27 mouse cellular contexts compared by ENCODE assay signal in genomic region chr14:68181168-68181567, GRCm38 (mm10).
DNase-seq lines count a peak whose midpoint lies in the region; ATAC-seq and TF ChIP-seq lines count a peak whose summit lies in the region.
"Had no signal": no experiment of that assay in that cellular context is flagged by ENCODE, and none has a peak within 500 bp of the region (broad histone marks: within the 10 kb centered on the region; RNA-seq: fewer than 3 reads in every experiment).

No protein-coding gene starts in this region.

- no peak for TF ChIP-seq CTCF in brain, embryonic 14.5 days (IDR thresholded peaks at IDR 0.05; ENCODE audit: borderline replicate concordance, extremely low read depth, insufficient read depth, insufficient read length)

- no peak overlapping the region for H3K9ac ChIP-seq in forebrain, embryonic 14.5 days (ENCODE audit: low read length)
- H3K9ac ChIP-seq in forebrain, embryonic 15.5 days (replicated peaks), result no peak overlapping the region
- no peak overlapping the region for H3K9ac ChIP-seq in midbrain, embryonic 15.5 days
- H3K9ac ChIP-seq in midbrain, embryonic 13.5 days (replicated peaks), result no peak overlapping the region
- H3K9ac ChIP-seq: embryonic facial prominence, embryonic 13.5 days; embryonic facial prominence, embryonic 15.5 days; forebrain, embryonic 12.5 days had no signal

- H3K9me3 ChIP-seq in forebrain, embryonic 14.5 days (replicated peaks; ENCODE audit: control insufficient read depth, low read length), result no peaks in the 10 kb centered on the region
- H3K9me3 ChIP-seq in forebrain, embryonic 15.5 days, result no peaks in the 10 kb centered on the region
- no peaks in the 10 kb centered on the region for H3K9me3 ChIP-seq in midbrain, embryonic 15.5 days
- no peaks in the 10 kb centered on the region for H3K9me3 ChIP-seq in midbrain, embryonic 13.5 days
- H3K9me3 ChIP-seq: embryonic facial prominence, embryonic 13.5 days; embryonic facial prominence, embryonic 15.5 days; forebrain, embryonic 10.5 days; forebrain, embryonic 12.5 days had no signal

- no peaks in the 10 kb centered on the region for H3K36me3 ChIP-seq in forebrain, embryonic 14.5 days (ENCODE audit: control insufficient read depth, insufficient read depth, low read length)
- H3K36me3 ChIP-seq in forebrain, embryonic 15.5 days, result no peaks in the 10 kb centered on the region
- no peaks in the 10 kb centered on the region for H3K36me3 ChIP-seq in midbrain, embryonic 15.5 days (replicated peaks)
- no peaks in the 10 kb centered on the region for H3K36me3 ChIP-seq in midbrain, embryonic 13.5 days
- H3K36me3 ChIP-seq: embryonic facial prominence, embryonic 13.5 days; embryonic facial prominence, embryonic 15.5 days; forebrain, embryonic 10.5 days; forebrain, embryonic 12.5 days; G1E had no signal

- no peak for TF ChIP-seq POLR2A in brain, embryonic 14.5 days (IDR thresholded peaks at IDR 0.05; ENCODE audit: borderline replicate concordance, extremely low read depth, insufficient read depth, insufficient read length, poor library complexity, severe bottlenecking)

- peak; percentile 17 for DNase-seq in forebrain, embryonic 14.5 days (ENCODE audit: low spot score)
- peak; percentile 54 for DNase-seq in brain, embryonic 14.5 days (ENCODE audit: low read depth)
- DNase-seq: adrenal gland, adult 8-10 months; adrenal gland, postnatal 14 days; adrenal gland, postnatal 36 days; B cell, adult 2 months; cerebellum, adult 11 months; cerebellum, adult 18-20 months; cerebellum, adult 8-10 months; cerebellum, adult 9-11 months; cerebellum, postnatal 14 days; cerebellum, postnatal 36 days; embryo, embryonic 11 days had no signal

- WGBS in forebrain, embryonic 14.5 days, result 65% methylated on average over 6 of the region's 6 CpGs
- 60% methylated on average over 6 of the region's 6 CpGs for WGBS in forebrain, embryonic 15.5 days
- WGBS in midbrain, embryonic 15.5 days, result 74% methylated on average over 6 of the region's 6 CpGs
- WGBS in midbrain, embryonic 13.5 days, result 84% methylated on average over 6 of the region's 6 CpGs

- H3K4me3 ChIP-seq in forebrain, embryonic 14.5 days (ENCODE audit: low read depth, low read length), result no peak overlapping the region
- H3K4me3 ChIP-seq in forebrain, embryonic 15.5 days, result no peak overlapping the region
- no peak overlapping the region for H3K4me3 ChIP-seq in midbrain, embryonic 15.5 days
- H3K4me3 ChIP-seq in midbrain, embryonic 13.5 days (replicated peaks), result no peak overlapping the region
- H3K4me3 ChIP-seq: embryonic facial prominence, embryonic 13.5 days; embryonic facial prominence, embryonic 15.5 days; erythroblast, embryonic 14.5 days; forebrain, embryonic 10.5 days; forebrain, embryonic 12.5 days had no signal

- no peaks in the 10 kb centered on the region for H3K27me3 ChIP-seq in forebrain, embryonic 14.5 days (replicated peaks; ENCODE audit: control insufficient read depth, insufficient read depth, low read length)
- H3K27me3 ChIP-seq in forebrain, embryonic 15.5 days, result no peaks in the 10 kb centered on the region
- H3K27me3 ChIP-seq in midbrain, embryonic 15.5 days (replicated peaks), result no peaks in the 10 kb centered on the region
- no peaks in the 10 kb centered on the region for H3K27me3 ChIP-seq in midbrain, embryonic 13.5 days
- H3K27me3 ChIP-seq: CH12.LX; embryonic facial prominence, embryonic 13.5 days; embryonic facial prominence, embryonic 15.5 days; forebrain, embryonic 12.5 days had no signal

- no peaks in the 10 kb centered on the region for H3K4me1 ChIP-seq in forebrain, embryonic 14.5 days (ENCODE audit: control insufficient read depth, insufficient read depth, low read length)
- peaks cover 5% of the 10 kb centered on the region for H3K4me1 ChIP-seq in forebrain, embryonic 15.5 days
- no peaks in the 10 kb centered on the region for H3K4me1 ChIP-seq in midbrain, embryonic 15.5 days
- H3K4me1 ChIP-seq in midbrain, embryonic 13.5 days (replicated peaks), result no peaks in the 10 kb centered on the region
- H3K4me1 ChIP-seq: embryonic facial prominence, embryonic 13.5 days; embryonic facial prominence, embryonic 15.5 days; forebrain, embryonic 12.5 days had no signal

- ATAC-seq in forebrain, embryonic 14.5 days, result no peak
- ATAC-seq in forebrain, embryonic 15.5 days (replicated peaks), result no peak
- ATAC-seq in midbrain, embryonic 15.5 days (replicated peaks), result peak; percentile 60; the same call in 1 of the 2 replicates
- no peak for ATAC-seq in midbrain, embryonic 13.5 days
- ATAC-seq: activated CD4-positive, CD25-positive, alpha-beta regulatory T cell, adult 4 months; CD4-positive, CD25-positive, alpha-beta regulatory T cell, adult 4 months; forebrain, embryonic 16.5 days; Patski had no signal

- H3K27ac ChIP-seq in forebrain, embryonic 14.5 days (ENCODE audit: low read depth, low read length), result no peak overlapping the region
- H3K27ac ChIP-seq in forebrain, embryonic 15.5 days (replicated peaks), result no peak overlapping the region
- no peak overlapping the region for H3K27ac ChIP-seq in midbrain, embryonic 15.5 days
- H3K27ac ChIP-seq in midbrain, embryonic 13.5 days, result no peak overlapping the region
- H3K27ac ChIP-seq: embryonic facial prominence, embryonic 13.5 days; embryonic facial prominence, embryonic 15.5 days; forebrain, embryonic 10.5 days; forebrain, embryonic 12.5 days had no signal

- H3K4me2 ChIP-seq in forebrain, embryonic 14.5 days (ENCODE audit: low read length), result no peak overlapping the region
- no peak overlapping the region for H3K4me2 ChIP-seq in forebrain, embryonic 15.5 days (replicated peaks)
- H3K4me2 ChIP-seq in midbrain, embryonic 15.5 days, result no peak overlapping the region
- H3K4me2 ChIP-seq in midbrain, embryonic 13.5 days (replicated peaks), result no peak overlapping the region
- H3K4me2 ChIP-seq: embryonic facial prominence, embryonic 13.5 days; embryonic facial prominence, embryonic 15.5 days; forebrain, embryonic 12.5 days had no signal
